Mouse (Mus musculus) ZHBTc4 (cell line): ENCODE results near the gene Mia2.

ENCODE experiments used
- DNase-seq: peaks from one replicate; pipeline ENCODE4 v3.0.0-alpha.2; 2011; ENCODE audit warnings: low read depth, low spot score

The Mia2 gene

DNA sequence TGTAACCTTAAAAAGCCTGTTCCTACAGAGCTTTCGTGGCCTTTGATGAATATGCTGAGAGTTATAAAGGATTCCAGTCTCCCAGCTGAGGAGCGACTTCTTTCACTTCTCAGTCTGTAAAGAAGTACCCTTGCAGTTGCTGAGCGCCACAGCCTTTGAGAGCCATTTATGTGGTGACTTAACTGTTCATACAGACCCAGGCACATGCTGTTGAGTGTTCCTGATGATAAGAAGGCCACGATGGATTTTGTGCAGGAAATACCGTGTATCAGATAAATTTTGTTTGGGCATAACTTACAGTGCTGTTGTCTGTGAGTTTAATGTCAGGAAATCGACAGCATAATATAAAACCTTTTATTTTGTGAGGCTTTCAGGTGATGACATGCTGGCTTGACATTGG is 68.9 kb downstream of the Mia2 start:
- DNase-seq: no peak

DNA sequence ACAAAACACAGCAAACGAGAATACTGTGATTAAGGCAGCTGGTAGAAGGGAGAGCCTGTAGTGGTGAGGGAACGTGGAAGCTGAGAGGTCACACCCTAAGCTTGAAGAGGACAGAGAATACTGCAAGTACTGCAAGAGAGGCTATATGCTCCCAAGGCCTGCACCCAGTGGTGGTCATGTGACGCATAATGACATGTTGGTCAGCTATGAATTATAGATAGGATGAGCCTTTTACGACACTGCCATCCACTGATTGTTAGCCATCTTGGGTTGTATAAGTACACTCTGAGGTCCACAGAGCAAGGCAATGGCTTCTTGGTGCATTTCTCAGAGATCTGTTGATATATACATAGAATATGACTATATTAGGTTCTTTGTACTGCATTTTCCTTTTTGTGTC is 71.0 kb downstream of the Mia2 start:
- DNase-seq: no peak

DNA sequence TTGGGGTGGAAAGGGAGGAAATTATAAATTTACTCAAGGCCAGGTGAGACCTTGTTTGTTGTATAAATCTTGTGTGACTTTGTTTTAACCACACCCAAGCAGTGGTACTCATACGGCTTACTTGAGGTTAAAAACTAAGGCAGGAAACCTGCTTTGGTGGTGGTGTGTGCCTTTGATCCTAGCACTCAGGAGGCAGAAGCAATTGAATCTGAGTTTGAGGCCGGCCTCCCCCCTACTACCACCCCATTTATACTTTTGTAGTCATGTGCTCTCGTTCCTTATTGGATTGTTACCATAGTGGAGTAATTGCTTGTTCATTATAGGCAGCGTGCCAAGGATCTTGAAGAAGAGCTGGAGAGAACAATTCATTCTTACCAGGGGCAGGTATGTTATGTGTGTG is 74.3 kb downstream of the Mia2 start:
- no peak for DNase-seq

DNA sequence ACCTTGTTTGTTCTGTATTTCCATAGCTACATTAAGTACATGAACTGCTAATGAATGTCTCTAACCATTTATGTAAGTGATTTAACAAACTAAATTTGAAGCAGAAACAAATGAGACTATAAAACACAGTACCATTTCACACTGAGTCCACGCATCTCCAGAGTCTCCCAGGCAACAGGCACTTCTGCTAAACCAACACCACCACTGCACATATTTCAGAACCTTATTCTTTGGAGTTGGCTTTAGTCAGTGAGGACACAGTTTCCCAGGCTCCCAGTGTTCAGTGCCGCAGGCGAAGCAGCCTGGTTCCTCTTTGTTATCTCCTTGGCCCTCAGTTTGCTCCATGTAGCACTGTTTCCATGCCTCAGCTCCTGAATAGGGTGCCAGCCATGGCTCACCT is 82.2 kb downstream of the Mia2 start:
- DNase-seq: no peak

DNA sequence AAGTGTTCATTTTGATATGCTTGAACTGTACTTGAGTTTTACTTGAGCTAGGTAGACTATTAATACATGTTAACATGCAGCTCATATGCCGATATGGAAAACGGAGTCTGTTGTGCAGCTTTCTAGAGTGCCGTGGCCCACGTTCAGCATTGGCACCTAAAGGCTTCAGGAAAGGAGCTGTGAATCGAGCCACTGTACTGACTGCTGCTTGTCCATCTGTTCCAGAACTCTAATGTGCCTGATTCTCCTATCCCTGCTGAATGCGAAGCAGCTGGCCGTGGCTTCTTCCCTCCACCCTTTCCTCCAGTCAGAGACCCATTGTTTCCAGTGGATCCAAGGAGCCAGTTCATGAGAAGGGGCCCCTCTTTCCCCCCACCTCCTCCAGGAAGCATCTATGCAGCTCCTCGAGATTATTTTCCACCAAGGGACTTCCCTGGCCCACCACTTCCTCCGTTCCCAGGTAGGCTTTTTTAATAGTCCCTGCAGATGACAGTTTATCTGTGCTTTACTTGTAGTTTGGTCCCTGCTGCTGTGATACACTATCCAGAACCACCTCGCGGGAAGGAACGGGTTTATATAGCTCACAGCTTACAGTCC is 92.6 kb downstream of the Mia2 start:
- no peak for DNase-seq

DNA sequence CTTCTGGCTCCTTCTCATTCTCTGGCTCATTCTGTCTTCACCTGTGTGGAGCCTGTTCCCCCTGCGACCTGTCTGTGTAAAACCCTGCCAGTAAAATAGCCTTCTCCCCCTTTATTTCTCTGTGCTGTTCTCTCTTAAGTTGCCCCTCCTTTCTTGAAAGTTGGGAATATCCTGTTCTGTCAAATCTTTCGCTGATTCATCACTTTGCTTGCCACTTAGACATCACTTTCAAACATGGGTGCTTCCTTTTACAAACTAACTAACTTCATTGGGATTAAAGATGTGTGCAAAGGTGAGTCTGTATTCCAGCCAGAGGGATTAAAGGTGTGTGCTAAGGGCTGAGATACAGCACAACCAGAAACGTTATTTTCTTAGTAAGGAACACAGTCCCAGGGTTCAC is 98.0 kb downstream of the Mia2 start:
- no peak for DNase-seq

DNA sequence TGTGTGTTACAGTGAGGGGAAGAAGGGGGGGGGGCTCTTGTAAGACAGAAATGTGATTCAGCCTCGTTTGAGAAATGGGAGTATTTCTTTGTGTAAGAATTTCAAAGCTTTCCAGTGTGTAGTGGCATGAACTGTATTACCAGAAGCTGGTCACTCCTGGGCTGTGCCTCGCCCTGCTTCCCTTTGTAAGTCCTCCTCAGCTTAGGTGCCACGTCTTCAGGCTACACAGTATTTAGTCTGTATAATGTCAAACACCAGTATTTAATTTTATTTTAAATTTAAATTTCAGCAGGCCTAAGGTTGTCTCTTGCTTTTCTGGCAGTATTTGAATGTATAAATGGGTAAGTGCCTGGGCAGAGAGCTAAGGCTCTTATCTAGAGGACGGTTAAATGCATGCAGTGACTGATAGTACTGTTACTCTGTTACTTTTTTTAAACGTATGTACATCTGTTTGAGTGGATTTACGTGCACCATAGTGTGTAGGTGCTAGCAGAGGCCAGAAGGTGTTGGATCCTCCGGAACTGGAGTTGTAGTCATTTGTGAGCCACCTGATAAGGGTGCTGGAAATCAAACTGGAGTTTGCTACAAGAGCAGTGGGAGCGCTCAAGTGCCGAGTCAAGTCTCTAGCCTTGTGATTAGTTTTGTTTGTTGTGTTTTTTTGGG is 98.9 kb downstream of the Mia2 start:
- DNase-seq: no peak

DNA sequence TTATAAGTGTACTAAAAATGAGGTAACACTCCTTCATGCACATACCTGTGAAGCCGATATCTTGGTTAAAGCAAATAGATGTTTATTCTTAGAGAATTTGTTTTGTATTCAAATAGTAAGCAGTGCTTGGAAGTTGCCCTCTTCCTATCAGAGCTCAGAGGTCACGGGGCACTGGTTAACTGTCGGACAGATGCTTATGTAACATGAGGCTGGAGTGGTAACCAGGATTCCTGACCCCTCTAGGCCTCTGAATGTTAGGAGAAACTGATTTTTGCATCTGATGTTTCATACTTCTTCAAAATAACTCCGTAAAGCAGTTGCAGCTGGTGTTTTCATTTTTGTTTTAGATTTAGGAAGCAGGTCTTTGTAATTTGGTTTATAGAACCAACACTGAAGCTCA is 99.5 kb downstream of the Mia2 start:
- DNase-seq: no peak

DNA sequence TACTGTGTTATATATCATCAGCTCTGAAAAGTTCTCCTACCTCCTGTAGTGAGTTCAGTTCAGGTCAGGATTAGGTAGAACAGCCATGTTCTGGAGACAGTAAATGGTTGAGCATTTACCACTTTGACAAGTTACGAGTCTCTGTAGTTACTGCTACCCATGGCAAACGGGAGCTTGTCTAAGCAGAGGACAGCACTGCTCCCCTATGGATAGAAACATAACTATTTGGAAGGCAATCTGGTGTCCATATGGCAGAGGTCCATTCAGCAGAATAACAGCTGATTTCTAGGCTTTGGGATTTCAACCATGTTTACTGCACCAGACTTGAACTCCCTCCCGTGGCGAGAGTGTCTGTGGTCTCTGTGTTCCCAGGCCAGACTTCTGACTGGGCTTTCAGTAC is 100.3 kb downstream of the Mia2 start:
- no peak for DNase-seq

DNA sequence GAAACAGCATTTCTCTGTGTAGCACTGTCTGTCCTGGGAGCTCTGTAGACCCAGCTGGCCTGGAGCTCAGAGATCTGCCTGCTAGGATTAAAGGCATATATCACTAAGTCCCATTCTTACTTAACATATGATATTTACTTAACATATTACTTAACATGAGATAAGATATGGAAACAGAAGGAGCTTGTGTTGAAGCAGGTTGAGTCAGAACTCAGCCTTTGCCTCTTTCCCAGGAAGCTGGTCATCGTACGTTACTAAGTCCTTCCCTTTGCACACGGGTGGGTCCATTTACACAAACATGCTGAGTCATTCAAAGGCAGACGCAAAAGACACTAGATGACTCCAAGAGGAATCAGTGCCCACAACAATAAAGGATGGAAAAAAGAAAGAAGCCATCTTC is 103.2 kb downstream of the Mia2 start:
- DNase-seq: peak; percentile 23

DNA sequence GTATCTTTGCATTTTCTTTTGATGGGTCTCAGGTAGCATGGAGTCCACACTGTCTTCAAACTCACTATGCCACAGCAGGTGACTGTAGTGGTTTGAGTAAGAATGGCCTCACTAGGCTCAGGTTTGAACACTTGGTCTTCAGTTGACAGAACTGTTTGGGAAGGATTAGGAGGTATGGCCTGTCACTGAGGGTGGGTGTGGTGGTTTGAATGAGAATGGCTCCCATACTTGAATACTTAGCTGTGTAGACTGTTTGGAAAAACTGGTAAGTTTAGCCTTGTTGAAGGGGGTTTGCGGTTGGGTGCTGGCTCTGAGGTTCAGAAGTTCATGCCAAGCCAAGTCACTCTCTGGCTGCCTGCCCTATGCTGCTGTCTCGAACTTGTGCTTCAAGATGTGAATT is 103.8 kb downstream of the Mia2 start:
- peak; percentile 17 for DNase-seq

DNA sequence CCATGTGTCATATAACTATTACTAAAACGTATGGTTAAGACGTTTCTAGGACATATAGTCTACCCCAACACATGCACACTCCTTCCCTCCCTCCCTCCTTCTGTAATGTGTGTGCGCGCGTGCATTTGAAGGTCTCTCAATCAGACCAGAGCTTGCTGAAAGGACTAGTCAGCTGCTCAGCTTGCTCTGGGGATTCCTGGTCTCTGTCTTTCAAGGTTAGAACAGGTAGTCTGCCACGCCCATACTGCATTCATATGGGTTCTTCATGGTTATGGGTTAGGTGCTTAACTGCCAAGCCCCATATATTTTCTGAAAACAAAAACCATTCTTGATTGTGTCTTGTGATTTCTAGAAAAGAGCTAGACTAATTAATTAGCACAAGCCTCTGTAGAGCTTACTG is 110.0 kb downstream of the Mia2 start:
- peak; percentile 34 for DNase-seq

DNA sequence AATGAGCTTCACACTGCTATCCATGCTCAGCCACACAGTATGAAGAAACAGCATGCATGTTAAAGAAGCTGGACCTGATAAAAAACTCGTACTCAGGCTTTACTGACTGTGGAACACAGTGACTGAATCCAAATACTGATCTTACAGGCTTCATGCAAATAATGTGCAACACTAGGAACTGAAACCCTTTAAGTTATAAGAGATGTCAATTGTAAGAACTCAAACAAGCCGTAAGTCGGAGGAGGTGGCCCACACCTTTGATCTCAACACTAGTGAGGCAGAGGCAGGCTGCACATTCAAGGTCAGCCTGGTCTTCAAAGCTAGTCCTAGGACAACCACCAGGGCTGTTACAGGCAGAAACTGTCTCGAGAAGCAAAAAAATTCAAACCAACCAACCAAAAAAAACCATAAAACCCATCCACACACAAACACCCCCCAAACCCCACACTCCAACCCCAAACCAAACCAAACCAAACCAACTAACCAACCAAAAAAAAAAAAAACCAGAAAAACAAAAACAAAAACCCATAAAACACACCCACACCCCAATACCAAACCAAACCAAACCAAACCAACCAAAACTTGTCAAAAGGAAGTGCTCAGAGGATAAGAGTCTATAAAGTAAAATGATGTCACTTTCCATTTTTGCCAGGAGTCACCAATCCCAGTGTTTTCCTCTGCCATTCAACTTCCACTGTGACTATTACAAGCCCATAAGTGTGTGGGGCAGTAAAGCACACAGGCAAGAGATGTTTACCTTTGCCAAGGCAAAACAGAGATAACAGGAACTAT is 110.8 kb downstream of the Mia2 start:
- no peak for DNase-seq

DNA sequence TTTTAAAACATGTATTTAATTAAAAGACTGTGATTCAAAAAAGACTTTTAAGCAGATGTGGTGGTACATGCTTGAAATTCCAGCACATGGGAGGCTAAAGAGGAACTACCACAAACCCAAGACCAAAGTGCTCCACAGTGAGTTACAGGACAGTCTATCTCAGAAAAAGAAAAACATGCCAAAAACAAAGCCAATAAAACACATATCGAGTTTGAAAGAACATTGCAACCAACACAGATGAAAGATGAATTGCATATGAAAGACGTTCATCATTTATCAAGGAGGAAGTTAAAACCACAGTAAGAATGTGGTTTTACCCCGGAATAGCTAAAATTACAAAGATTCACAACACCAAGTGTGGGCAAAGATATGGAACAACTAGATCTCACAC is 111.4 kb downstream of the Mia2 start:
- no peak for DNase-seq

DNA sequence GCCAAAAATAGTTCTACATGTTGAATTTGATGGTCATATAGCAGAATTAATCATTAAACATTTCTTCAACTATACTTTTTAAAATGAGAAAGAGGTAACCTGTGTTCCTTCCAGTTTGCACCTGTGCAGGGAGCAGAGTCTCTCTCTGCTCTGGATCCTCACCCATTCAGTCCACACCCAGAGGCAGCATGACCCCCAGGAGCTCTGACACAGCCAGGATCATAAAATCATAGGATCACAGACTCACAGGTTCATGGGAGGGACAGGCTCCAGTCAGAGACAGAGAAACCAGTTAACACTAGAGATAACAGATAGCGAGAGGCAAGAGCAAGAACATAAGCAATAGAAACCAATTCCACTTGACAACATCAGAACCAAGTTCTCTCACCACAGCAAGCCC is 112.2 kb downstream of the Mia2 start:
- no peak for DNase-seq

DNA sequence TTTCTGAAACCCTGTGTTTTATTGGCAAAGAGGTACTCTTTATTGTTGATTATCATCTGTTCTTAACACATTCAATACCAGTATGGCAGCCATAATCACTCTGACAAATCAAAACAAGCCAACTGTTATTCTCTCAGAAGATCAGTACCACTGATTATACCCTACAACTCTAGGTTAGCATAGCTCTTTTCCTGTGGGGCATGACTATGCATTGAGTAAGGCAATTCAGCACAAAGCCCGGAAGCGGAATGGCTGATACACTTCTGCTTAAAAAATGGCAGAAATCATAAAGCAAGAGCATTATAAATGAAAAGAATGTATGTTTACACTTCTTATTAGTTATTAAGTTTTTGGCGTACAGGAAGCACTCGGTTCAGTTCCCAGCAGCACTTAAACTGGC is 120.6 kb downstream of the Mia2 start:
- no peak for DNase-seq

DNA sequence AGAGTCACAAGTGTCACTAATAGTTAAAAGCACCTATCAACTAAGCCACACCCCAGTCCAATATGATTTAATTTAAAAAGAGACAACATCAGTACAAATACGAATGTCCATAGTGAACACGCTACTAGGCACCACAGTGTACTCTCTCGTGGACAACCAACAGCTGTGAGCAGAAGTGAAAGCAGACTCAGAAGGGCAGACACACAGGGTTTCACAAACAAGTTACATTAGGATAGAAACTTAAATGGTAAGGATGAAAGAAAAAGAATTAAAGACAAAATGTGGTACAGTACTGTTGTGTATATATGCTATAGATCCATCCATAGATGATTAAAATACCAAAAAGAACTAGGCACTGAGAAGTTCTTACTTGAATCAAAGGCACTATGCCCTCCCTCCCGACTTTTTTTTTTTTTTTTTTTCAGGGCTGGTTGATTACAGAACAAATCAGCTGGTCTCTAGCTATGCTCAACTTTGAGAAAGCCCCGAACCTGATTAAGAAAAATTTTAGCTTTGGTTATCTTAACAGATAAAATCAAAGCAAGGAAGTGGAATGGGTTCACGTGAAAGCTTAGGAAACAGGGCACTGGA is 121.2 kb downstream of the Mia2 start:
- no peak for DNase-seq

DNA sequence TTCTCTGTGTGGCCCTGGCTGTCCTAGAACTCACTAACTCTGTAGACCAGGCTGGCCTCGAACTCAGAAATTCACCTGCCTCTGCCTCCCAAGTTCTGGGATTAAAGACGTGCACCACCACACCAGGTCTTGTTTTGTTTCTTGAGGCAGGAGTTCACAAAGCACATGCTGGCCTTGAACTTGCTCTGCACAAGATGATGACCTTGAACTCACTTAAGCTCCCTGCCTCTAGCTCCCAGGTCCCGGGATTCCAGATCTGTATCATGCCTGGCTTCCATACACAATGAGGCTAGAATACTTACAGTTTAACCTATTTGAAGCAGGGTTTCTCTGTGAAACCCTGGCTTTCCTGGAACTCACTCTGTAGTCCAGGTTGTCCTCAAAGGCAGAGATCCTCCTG is 121.7 kb downstream of the Mia2 start:
- DNase-seq: peak; percentile 41

DNA sequence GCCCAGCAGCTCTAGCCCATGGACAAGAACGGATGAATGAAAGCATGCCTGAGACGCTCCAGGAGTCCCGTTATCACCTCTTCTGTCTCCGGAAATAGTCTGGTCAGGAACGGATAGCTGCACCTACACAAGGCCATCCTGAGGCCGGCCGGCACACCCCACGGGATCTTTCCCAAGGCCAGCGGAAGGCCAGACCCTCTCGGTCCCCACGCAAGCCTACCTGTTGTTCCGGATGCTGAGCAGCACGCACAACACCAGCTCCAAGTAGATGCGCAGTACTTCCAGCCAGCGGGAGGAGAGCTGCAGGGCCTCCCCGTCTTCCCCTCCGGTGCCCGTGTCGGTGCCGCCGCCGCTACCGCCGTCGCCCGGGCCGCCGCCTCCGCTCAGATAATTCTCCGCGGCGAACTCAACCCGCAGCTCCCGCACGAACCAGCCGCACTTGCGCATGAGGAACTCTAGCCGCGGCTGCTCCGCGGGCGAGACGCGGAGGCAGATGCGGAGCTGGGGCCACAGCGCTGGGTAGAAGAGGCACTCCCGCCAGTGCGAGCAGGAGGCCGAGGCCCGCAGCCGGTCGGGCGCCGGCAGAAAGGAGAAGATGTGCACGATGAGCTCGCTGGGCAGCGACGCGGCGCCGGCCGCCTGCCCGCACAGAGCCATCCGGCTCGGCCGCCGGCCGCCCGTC is 123.2 kb downstream of the Mia2 start:
- peak; percentile 72 for DNase-seq

DNA sequence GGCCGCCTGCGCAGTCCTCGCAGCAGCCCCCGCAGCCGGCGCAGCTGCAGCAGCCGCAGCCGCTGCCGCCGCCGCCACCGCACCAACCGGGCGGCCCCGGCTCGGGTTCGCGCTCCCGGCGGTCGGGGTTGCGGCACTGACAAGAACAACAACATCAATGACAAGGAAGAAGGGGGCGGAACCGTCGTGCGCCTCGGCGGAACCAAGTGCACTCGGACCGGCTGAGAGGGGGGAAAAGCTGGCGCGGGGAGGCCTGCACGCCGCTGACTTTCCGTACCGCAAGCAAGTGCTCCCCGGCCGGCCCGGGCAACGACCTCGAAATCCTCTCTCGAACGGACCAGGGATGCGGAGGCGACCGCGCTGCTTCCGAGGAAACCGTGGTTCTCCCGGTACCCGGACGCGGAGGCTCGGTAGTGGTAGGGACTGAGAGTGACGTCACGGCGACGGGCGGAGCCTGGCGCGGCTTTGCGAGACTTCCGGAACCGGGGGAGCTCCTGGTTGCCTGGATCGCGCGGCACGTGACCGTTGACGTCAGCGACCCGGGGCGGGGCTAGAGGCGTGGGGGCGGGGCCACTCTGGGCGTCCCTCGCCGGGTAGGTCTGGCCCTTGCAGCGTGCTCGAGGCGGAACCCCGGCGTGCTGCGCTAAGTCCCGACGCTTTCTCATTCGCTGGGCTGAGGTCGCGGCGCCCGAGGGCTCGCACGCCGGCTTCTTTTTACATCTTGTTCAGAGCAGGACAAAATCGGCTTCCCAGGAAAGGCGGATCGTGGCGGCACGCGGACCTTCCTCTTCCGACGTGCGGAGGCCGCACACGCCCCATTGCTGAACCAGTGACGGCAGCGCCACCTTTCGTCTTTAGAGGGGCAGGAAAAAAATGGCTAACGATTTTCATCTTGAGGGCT is 124.0 kb downstream of the Mia2 start, which contains the start of gene Fbxo33:
TSS of gene Fbxo33 (minus strand) at position 401 of the 901 bp plus-strand sequence.
- DNase-seq: peak; percentile 98

DNA sequence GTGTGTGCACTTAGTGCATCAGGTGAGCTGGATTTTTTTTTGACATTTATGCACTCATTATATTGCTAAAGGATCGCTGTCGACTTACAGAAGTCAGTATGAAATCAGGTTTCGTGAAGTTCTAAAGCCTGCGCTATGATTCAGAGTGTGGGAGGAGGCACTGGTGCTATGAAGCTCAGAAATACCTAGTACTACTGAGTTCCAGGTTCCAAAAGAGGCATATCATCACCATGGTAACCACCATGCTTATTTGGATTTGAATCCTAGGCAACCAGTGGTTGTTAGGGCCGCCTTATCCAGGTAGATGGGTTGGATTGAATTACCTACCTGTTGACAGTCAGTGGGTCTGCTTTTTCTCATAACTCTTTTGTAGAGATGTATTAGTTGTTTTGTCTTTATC is 132.8 kb downstream of the Mia2 start:
- no peak for DNase-seq
